ENCODE assay signal across 15 mouse cellular contexts in the genomic region with DNA sequence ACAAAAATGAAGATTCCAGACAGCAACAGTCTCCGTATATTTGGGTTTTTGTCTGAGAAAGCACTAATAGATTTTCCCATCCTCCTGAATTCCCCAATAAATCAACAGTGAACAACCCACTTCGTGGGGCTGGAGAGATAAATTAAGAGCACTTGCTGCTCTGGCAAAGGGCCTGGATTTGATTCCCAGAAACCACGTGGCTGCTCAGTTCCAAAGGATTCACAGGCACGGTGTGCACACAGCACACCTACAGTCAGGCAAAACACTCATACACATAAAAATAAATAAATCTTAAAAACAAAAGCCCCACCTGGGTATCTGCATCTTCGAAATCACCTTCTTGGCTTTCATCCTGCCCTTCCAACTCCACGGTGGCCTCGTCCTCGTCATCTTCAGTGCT.
"Had no signal": no experiment of that assay in that cellular context is flagged by ENCODE, and none has a peak within 500 bp of the region (broad histone marks: within the 10 kb centered on the region; RNA-seq: fewer than 3 reads in every experiment).

No protein-coding gene starts in this region.

- H3K9ac ChIP-seq: limb, embryonic 13.5 days; liver, embryonic 15.5 days; lung, embryonic 14.5 days; neural tube, embryonic 15.5 days had no signal

- DNase-seq: kidney, postnatal 36 days; left cerebral cortex, postnatal 4 days; lung, embryonic 14.5 days; lung, postnatal 10 days; lung, postnatal 4 days; midbrain, embryonic 14.5 days; right cerebral cortex, adult 18-20 months; right cerebral cortex, postnatal 25 days had no signal

- H3K27ac ChIP-seq: kidney, postnatal 0 days; limb, embryonic 13.5 days; liver, embryonic 15.5 days; midbrain, embryonic 10.5 days; neural tube, embryonic 15.5 days had no signal

- H3K4me2 ChIP-seq: limb, embryonic 13.5 days; liver, embryonic 11.5 days; liver, embryonic 15.5 days; lung, embryonic 14.5 days; neural tube, embryonic 15.5 days had no signal

- H3K4me3 ChIP-seq: limb, embryonic 13.5 days; liver, embryonic 15.5 days; midbrain, embryonic 10.5 days; myocyte; neural tube, embryonic 15.5 days had no signal

- H3K9me3 ChIP-seq: limb, embryonic 13.5 days; liver, embryonic 15.5 days; midbrain, embryonic 10.5 days; neural tube, embryonic 15.5 days had no signal

- H3K27me3 ChIP-seq: limb, embryonic 13.5 days; liver, embryonic 15.5 days; neural tube, embryonic 15.5 days had no signal
